Mouse (Mus musculus): ENCODE results near the gene Supt7l.

DNA sequence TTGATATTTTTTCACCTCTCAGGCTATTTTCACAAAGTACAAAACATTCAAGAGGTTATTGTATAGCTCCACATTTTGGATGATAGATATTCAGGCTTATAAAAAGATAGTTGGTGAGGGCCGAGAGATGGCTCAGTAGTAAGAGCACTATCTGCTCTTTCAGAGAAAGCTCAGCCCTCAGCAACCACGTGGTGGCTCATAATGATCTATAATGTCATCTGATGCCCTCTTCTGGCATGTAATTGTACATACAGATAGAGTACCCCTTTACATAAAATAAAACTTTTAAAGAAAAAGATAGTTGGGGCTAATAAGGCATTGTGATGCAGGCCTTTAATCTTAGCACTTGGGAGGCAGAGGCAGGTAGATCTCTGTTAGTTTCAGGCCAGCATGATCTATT lies 953 bp upstream of the Supt7l start:
- no peak for TF ChIP-seq MYOG (IDR thresholded peaks at IDR 0.05; ENCODE audit: control insufficient read depth, extremely low read depth, insufficient read length)
- no peak for TF ChIP-seq CTCF (IDR thresholded peaks at IDR 0.05; ENCODE audit: control insufficient read depth, insufficient read depth, insufficient read length)
- TF ChIP-seq MAX (IDR thresholded peaks at IDR 0.05): no peak
- TF ChIP-seq USF1 (IDR thresholded peaks at IDR 0.05; ENCODE audit: low read depth): peak; percentile 83
- TF ChIP-seq MYOD1 (IDR thresholded peaks at IDR 0.05; ENCODE audit: control insufficient read depth, insufficient read length, low read depth): no peak
- no peak for TF ChIP-seq FOSL1 (IDR thresholded peaks at IDR 0.05; ENCODE audit: insufficient read depth, low read length, poor library complexity, severe bottlenecking)

Measured in C2C12 (cell line).